Mouse (Mus musculus) adrenal gland, postnatal 36 days (tissue): ENCODE results near the gene Hscb. TPM values are rescaled to one million over a fixed set of nuclear protein-coding genes. Genes with fewer than 3 reads are reported as not detected.
A peak's percentile ranks its signal among the peaks of the same experiment; 100 is the strongest.
"Not testable (repeated sequence)": the region's sequence is repeated elsewhere in the genome, so short reads cannot be mapped to it uniquely, and the experiment has no call there.

ENCODE experiments used
- DNase-seq, 2 experiments: peaks; one replicate each; pipeline ENCODE4 v3.0.0; 2021; ENCODE audit warnings: mixed read lengths in 1 of 2
- long read RNA-seq, 2 experiments: library from polyadenylated mRNA; stranded (forward); transcript quantifications; one replicate each; pipeline ENCODE4 v2.0.0; 2021; ENCODE audit warnings: borderline sequencing depth in 2 of 2
- total RNA-seq, 2 experiments: library from RNA; stranded (reverse); gene quantifications; 2 replicates each; pipeline ENCODE4 v1.2.3; 2021

Gene Hscb
- 10 to 100 TPM; 12.7 to 20.7 TPM for total RNA-seq
- long read RNA-seq, experiment 1, transcript Hscb-201 (6 exons, 804 nt) = major isoform, 19 of 28 reads
- long read RNA-seq, experiment 1, partial matches to known transcripts = 4 of 28 reads
- long read RNA-seq, experiment 1, other reads (novel, unspliced or antisense) = 4 of 28 reads
- long read RNA-seq, experiment 2, partial matches to known transcripts = 1 of 6 reads
- long read RNA-seq, experiment 2, other reads (novel, unspliced or antisense) = 3 of 6 reads

DNA sequence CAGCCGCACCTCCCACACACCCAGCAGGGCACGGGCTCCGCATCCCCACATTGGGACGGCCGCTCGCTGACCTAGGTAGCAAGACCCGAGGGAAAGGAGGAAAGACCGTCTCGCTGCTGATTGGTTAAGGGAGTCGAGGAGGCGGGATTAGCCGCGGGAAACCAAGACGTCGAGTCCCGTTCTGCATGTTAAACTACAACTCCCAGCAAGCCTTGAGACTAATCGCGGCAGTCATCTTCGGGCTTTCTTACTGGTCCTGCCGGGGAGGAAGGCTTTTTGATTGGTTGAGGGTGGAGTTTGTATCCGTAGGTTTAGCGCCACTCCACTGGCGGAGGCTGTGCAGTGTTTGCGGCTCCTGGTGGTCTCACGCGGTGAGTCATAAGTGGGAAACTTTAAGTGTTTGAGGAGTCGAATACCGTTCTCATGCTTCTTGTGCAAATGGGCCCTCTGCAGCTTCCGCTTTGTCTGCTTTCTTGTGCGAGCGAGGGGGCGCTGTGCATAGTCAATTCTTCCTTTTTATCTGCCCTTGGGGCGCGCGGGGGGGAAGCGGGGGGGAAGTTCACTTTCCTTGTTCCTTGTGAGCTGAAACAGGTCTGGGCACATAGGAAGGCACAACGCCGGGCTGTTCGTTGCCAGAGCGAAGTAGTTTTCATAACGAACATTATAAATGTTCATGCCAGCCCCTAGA lies at the start of gene Hscb, which contains the start of gene Chek2:
Hscb (minus strand) TSS at position 100 of the 688 bp plus-strand sequence.
Chek2 (plus strand) TSS at position 302 of the 688 bp plus-strand sequence.
- DNase-seq = peak; percentile 95 to 96

DNA sequence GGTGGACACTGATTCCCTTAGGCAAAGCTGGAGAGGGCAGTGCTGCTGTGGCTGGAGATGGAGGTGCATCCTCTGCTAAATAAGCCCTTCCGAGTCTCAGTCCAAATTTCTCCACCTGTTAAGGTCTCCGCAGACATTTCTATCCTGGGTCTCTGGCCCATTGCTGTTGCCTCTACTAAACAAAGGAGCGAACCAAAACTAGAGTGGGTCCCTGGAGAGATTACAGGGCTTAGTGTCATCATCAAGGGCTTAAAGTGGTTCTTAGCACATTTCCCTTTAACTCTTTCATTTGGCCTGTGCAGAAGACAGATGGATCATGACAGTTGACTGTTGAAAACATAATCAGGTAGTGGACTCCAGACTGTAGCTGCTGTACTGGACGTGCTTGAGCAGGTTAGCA lies 49.0 kb upstream of the Hscb start:
- no peak for DNase-seq

DNA sequence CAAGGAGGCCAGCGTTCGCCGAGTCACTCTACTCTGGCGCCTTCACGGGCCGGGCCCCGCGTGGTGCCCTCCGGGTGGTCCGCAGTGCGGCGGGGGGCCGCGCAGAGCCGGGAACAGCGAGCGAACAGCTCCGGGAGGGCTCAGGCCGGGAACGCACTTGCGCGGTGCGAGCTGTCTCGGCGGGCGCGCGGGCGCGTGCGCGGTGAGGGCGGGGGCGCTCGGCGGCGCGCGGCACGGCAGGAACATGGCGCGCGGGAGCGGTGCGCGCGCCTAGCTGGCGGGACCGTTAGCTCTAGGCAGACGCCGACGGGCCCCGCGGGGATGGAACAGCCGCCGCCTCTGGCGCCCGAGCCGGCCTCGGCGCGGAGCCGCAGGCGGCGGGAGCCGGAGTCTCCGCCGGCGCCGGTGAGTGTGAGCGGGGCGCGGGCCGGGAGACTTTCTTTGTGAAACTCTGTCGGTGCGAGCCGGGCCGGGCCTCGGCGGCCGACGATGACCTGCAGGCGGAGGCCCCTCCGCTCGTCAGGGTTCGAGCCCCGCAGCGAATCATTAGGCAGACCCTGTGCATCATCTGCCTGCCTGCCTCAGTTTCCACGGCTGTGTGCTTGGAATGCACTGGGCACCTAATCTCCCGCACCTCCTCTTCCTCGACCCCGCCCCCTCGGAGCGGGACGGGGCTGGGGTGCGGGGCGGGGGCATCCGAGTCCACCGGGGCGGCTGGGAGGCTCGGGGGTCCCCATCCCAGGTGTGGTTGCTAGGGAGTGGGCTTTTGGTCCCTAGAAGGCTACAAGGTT lies 40.2 kb upstream of the Hscb start, which contains the start of gene Ttc28:
Ttc28 (plus strand) TSS at position 220 of the 791 bp plus-strand sequence.
- peak; percentile 93 to 96 for DNase-seq

DNA sequence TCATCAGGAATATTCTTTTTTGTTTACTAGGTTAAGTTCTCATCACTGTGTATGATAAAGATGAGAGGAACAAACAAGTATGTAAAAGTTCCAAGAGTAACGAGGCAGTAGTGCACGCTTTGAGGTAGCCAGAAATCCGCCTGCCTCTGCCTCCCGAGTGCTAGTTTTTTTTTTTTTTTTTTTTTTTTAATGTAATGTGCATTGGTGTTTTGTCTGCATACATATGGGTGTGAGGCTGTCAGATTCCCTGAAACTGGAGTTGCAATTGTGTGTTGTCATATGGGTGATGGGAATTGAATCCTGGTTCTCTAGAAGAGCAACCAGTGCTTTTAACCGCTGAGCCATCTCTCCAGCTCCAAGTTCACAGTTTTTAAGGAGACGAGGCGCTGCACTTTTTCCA lies 39.5 kb upstream of the Hscb start:
- no peak for DNase-seq

DNA sequence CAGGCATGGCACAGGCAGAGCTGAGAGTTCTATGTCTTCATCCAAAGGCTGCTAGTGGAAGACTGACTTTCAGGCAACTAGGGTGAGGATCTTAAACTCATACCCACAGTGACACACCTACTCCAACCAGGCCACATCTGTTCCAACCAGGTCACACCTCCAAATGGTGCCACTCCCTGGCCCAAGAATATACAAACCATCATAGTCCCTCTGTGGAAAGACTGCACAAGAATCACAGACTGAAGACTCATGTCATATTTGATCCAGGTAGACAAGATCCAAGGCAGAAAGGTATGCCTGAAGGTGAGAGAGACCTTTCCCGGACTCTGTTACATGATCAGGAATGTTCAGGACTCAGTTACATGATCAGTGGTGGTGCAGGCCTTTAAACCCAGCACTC lies 38.9 kb upstream of the Hscb start:
- DNase-seq = not testable (repeated sequence)

DNA sequence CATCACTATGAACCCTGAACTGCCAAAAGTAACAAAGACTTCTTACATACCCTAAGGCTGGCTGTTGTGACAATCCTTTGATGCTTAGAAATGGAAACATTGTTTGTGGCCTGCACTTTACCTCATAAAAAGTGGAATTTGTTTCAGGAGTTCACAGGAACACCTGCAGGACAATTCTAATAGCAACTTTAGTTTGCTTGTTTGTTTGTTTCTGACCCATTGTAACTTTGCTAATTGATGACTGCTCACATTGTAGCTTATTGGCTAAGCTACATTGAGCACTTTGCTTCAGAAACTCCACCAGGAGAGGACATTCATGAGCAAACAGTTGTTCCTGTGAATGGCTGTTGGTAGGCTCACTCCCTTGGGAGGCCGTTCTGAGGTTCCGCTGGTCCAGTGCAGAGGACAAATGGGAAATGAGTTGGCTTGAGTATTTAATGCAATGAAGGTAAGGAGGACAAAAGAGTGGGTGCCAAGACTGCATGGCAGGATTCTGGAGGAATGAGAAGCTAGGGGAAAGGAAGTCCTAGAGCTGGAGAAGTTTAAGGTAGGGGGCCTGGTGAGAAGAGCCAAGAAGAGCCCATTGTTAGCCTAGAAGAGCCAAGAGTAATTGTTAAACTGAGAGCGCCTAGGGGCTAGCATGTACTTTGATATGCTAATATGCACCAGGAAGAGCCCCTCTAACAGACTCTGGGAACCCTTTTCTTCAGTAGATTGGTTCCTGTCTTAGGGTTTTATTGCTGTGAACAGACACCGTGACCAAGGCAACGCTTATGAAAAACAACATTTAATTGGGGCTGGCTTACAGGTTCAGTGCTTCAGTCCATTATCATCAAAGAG lies 38.3 kb upstream of the Hscb start:
- no peak for DNase-seq

DNA sequence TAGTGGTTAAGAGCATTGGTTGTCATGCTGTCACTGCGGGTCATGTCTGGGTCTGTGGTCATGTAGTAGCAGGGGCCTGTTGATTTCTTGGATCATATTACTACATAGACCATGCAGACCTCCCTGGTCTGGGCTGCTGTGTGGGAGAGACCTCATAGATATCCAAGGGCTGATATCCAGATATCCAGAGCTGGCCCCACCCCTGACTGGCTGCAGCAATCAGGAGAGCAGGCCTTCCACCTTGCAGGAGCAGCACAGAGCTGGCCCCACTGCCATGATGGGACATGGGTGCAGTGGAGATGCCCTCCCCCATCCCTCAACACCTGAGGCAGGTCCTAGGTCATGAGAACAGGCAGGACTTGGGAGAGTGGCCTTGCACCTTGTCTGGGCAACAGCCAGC lies 35.7 kb upstream of the Hscb start:
- DNase-seq = no peak

DNA sequence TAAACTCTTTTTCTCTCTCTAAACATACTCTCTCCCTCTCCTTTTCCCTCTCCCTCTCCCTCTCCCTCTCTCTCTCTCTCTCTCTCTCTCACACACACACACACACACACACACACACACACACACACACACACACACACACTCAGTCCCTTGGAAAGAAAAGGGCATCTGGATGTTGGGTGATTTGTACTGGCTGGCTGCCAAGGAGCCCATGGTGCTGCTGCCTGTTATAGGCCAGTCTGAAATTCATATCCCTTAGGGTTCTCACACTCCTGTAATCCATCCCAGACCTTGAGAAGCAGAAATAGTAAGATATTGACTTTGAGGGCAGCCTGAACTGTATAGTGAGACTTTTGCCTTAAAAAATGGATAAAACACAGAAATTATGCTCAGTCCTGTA lies 35.1 kb upstream of the Hscb start:
- DNase-seq = peak; percentile 56 to 75

DNA sequence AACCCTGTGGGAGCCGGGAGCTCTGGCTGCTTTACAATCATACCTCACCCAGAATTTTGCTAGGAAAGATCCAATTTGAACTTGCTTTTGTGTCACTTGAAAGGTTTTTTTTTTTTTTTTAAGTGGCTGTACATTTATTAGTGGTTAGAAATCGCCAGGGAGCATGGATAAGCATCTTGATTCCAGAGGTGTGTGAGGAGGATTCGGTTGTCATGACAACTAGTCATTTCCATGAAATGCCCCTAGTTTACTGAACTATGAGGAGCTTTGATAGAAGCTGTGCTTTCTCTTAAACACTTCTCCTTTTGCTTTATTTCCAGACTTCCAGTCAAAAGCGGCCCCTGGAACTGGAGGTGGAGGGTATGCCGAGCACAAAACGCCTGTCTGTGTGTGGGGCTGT lies 33.6 kb upstream of the Hscb start:
- DNase-seq = no peak

DNA sequence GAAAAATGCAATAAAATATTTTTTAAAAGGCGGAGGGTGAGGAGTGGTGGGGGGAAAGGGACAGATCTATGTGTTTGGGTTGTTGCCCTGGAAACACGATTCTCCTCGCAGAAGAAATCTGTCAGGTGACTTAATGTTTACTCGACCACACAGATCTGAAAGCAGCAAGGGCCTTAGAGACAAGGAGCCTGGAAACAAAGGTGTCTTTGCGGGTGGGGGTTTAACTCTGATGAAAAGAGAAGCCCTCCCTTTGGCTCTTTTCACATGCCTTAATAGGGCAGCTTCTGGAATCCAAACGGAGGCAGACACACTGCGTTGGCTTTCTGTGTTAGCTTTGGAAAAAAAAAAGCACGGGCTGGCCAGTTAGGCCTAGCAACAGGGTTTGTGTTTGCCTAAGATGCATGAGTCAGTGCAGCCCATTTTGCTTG lies 29.7 kb upstream of the Hscb start:
- no peak for DNase-seq

DNA sequence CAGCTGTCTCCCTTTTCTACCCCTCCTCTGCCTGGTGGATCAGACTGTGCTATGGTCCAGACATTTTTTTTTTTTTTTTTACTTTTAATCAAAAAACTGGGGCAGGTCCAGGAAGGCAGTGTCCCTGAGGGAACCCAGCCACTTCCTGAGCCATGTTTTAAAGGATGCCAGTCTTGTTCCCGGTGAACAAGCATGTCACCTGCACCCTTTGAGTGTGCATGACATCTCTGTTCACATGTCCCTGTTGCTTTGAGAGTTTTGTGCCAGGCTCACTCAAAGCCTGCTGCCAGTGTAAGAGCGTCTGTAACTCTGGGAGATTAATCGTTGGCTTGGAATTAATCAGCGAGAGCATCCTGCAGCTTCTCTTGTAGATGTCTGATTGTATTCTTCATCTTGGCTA lies 28.9 kb upstream of the Hscb start:
- DNase-seq = no peak

DNA sequence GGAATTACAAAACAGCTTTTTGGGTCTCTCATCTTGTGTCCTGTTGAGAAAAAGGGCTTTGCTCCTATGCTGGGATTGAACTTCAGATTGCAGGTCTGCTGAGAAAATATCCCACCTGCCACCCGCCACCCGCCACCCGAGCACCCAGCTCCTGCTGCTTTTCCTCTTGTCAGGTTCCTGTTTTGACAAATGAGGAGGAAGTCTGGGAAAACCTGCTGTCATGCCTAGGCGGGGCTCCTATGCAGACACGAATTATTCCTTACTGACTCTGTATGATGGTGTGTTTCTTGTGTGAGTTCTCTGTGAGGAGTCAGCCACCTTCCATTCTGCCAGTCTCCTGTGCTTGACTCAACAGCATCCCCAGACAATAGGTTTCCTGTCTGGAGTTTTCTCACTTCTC lies 20.9 kb upstream of the Hscb start:
- DNase-seq = no peak

DNA sequence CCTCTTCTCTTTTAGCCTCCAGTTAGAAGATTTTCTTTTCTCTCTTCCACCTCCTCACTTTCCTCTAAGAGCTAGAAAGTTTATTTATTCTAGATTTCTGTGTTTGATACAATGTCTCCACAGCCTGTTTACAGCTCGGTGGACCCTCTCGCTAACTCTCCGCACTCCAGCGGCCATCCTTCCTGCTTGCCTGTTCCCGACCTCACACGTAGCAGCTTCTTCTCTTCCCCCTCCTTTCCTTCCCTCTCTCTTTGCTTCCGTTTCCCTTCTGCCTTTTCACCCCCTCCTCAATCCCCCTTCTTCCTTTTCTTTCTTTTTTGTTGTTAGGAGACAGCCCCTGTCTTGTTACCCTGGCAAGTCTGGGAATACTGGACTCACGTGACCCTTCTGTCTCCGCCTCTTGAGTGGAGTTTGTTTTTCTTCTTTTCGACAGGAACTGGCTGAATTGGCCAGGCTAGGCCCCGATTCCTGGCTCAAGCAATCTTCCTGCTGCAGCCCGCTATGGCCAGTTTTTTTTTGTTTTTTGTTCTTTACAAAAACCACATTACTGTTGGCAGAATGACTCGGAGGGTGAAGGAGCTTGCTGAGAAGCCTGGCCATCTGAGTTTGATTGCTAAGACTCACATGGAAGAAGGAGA lies 19.6 kb upstream of the Hscb start:
- DNase-seq = peak; percentile 47 to 62

DNA sequence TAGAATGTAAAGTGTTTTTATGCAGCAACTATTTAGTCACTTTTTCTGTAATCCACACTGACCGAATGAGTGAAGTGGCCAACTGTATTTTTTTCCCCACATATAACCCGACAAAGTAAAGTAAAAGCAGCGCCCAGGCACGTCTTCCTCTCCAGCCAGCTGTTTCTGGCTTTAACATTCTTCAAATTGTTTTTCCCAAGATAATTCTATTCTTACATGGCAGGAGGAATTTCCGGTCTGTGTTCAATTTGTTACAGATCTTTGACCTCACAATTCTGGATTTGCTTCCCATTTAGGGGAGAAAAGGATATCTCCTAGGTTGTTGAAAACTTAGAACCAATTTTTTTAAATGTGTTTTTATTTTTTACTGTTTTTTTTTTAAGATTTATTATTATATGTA lies 17.5 kb upstream of the Hscb start:
- DNase-seq = no peak

DNA sequence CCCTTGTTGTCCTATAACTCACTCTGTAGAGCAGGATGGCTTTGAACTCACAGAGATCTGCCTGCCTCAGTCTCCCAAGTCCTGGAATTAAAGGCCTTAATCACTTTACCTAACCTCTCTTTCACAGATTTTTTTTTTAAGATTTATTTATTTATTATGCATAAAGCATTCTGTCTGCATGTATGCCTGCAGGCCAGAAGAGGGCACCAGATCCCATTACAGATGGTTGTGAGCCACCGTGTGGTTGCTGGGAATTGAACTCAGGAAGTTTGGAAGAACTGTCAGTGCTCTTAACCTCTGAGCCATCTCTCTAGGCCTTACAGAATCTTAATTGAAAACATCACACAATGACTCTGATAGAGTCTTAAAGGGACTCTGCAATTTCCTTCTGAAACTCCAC lies 13.4 kb upstream of the Hscb start:
- no peak for DNase-seq

DNA sequence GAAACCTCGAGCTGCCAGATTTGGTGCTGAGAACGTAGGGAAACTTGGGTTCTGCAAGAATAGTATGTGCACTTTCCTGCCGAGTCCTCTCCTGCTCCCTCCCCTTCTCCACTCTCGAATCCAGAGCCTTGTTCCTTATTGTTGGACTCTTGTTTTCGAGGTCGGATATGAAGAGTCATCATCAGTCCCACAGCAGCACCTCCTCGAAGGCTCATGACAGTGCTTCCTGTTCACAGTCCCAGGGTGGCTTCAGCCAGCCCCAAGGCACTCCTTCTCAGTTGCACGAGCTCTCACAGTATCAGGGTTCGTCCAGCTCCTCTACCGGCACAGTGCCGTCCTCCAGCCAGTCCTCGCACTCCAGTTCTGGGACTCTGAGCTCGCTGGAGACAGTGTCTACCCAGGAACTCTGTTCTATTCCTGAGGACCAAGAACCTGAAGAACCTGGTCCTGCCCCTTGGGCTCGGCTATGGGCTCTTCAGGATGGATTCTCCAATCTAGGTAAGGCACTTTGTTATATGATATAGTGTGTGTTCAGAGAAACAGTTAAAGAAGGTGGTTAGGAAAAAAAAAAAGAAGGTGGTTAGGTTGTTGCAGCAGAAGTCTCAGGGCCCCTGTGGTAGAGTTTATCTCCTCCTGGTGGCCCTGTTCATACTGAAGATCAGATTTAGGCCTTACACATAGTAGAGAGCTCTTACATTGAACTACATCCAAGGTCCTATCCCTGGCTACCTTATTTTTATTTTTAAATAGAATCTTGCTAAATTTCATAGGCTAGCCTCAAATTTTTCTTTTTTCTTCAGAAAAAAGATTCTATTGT lies 1.7 kb upstream of the Hscb start:
- DNase-seq = no peak

DNA sequence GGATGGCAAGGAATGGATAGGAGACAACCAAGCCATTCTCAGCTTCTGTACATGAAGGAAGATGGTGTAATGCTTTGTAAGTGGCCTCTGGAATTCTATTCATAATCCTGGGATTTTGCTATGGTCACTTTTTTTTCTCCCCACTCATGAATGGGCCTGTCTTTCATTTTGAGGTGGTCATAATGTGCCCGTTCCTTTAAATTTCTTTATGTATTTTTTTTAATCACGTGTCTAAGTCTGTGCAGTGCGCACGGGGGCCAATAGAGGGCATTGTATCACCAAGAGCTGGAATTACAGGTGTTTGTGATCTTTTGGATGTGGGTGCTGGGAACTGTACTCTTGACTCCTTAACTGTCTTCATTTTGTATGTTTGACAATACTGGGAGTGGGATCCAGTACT lies 888 bp upstream of the Hscb start:
- peak; percentile 42 for DNase-seq

DNA sequence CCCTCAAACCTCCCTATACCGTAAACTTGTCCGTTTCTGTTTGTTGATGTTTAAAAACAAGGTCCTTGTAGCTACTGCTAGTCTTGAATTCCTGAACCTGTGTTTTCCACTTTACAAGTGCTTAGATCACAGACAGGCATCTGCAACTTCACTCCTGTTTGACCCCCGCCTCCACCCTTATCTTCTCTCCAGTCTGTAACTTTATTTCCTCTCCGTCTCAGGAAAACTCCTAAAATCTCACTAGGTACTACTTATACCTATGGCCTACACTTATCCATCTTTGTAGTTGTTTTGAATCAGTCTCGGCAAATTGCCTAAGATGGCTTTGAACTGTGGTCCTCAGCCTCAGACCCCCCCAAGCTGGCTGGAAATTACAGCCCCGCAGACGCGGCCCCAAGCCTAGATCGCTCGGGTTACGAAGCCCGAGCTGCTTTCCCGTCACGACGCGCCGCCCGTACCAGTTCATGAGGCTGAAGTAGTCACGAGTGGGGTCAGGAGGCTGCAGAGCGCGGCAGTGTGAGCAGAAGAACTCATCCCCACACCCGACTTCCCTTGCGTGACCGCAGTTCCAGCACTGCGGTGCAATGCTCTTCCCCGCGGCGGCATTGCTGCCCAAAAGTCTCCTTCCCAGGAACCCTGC lies 419 bp downstream of the Hscb start:
- no peak for DNase-seq

DNA sequence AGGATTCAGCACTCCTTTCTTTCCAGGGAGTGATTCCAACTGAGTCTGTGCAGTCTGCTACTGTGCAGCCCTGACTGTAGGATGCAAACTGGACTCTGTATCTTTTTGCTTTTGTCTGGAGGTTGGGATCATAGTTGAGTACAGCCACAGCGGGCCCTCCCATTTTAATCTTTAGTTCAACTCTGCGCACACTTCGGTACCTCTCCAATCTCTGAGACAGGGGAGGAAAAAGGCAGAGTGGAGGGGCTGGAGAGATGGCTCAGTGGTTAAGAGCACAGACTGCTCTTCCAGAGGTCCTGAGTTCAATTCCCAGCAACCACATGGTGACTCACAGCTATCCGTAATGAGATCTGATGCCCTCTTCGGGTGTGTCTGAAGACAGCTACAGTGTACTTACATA lies 1.6 kb downstream of the Hscb start:
- DNase-seq = not testable (repeated sequence)

DNA sequence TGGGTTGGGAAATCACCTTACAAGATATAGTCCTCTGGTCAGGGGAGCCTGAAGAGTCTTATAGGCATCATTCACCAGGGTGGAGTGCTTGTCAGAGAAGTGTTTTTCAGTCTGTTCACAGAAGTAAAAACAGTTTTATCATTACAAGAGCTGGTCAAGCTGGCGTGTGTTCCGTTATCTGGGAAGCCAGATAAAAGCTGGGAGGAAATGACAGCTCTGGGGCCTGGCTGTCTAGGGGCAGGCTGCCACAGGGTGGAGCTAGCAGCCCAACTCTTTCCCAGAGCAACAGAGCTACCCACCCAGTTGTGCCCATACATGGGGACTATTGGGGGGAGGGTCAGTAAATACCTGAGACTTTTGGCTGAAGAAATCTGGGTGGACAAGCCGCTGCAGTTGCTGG lies 3.6 kb downstream of the Hscb start:
- peak; percentile 56 to 70 for DNase-seq
